In the genomic region with DNA sequence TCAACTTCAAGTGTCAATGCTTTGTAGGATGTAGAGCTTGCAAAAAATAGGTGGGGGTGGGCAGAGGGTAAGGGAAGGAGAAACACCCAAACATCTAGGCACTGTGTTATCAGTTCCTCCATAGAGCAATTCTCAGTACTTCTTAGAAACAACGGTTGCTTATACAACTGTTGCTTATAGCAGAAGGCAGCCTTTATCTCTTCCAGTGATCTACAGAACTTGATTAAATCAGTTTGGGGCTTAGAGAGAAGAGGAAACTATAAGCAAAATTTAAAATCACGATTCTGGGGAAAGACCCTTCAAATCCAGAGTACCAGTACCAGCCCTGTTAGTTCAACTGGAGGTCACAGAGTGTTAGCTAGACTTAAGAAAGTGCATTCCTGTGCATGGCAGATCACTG, we compare ENCODE assay signal across 16 mouse cellular contexts. TPM values are rescaled to one million over a fixed set of nuclear protein-coding genes. Genes with fewer than 3 reads are reported as not detected.
DNase-seq lines count a peak whose midpoint lies in the region; ATAC-seq and TF ChIP-seq lines count a peak whose summit lies in the region.
"Had no signal": no experiment of that assay in that cellular context is flagged by ENCODE, and none has a peak within 500 bp of the region (broad histone marks: within the 10 kb centered on the region; RNA-seq: fewer than 3 reads in every experiment).

No protein-coding gene starts in this region.

- dilution Hi-C loops in CH12.LX (cut with MboI; ENCODE audit: extremely low pct_ligation_motif_present, extremely low pct_unique_long_range_greater_than_20kb, low sequenced_read_pairs): no loop called here

- no peaks in the 10 kb centered on the region for H3K36me3 ChIP-seq in hindbrain, embryonic 13.5 days
- H3K36me3 ChIP-seq in hindbrain, embryonic 16.5 days (ENCODE audit: control insufficient read depth, insufficient read depth, low read length): no peaks in the 10 kb centered on the region
- H3K36me3 ChIP-seq in liver, embryonic 11.5 days (ENCODE audit: control insufficient read depth, insufficient read depth, low read length): no peaks in the 10 kb centered on the region
- H3K36me3 ChIP-seq in liver, embryonic 12.5 days: no peaks in the 10 kb centered on the region
- no peaks in the 10 kb centered on the region for H3K36me3 ChIP-seq in CH12.LX (replicated peaks in 1 of 2; ENCODE audit: control insufficient read depth in 1 of 2, insufficient read depth in 1 of 2, low read length in 1 of 2)

- peaks cover 29% of the 10 kb centered on the region for H3K79me2 ChIP-seq in CH12.LX (replicated peaks; ENCODE audit: control insufficient read depth, extremely low read depth, insufficient read depth, poor library complexity, severe bottlenecking)

- no peak for TF ChIP-seq CTCF in CH12.LX (conservative IDR thresholded peaks at IDR 0.05 in 1 of 2, IDR thresholded peaks at IDR 0.05 in 1 of 2; ENCODE audit: low read depth in 2 of 2, low read length in 2 of 2)

- H3K4me2 ChIP-seq in hindbrain, embryonic 13.5 days: peak overlapping the region; percentile 62; the same call in 1 of the 2 replicates
- H3K4me2 ChIP-seq in hindbrain, embryonic 16.5 days (ENCODE audit: low read length): no peak overlapping the region
- H3K4me2 ChIP-seq in liver, embryonic 11.5 days: peak overlapping the region; percentile 99; the same call in 1 of the 2 replicates
- H3K4me2 ChIP-seq in liver, embryonic 12.5 days: no peak overlapping the region
- H3K4me2 ChIP-seq in CH12.LX (ENCODE audit: insufficient read depth, low read depth, poor library complexity, severe bottlenecking): 0 out of 2 replicates have a peak overlapping the region, but pooled peaks have one; percentile 57

- H3K27ac ChIP-seq in hindbrain, embryonic 13.5 days: no peak overlapping the region
- no peak overlapping the region for H3K27ac ChIP-seq in hindbrain, embryonic 16.5 days (ENCODE audit: low read depth, low read length)
- H3K27ac ChIP-seq in liver, embryonic 11.5 days (ENCODE audit: low read depth, low read length): no peak overlapping the region
- H3K27ac ChIP-seq in liver, embryonic 12.5 days: no peak overlapping the region
- H3K27ac ChIP-seq in CH12.LX (ENCODE audit: insufficient read depth, low read depth): no peak overlapping the region

- H3K9ac ChIP-seq in hindbrain, embryonic 13.5 days: no peak overlapping the region
- H3K9ac ChIP-seq in hindbrain, embryonic 16.5 days (ENCODE audit: low read depth, low read length): no peak overlapping the region
- H3K9ac ChIP-seq in liver, embryonic 11.5 days (ENCODE audit: low read depth, low read length): no peak overlapping the region
- no peak overlapping the region for H3K9ac ChIP-seq in liver, embryonic 12.5 days
- H3K9ac ChIP-seq in CH12.LX (ENCODE audit: insufficient read depth, low read depth): no peak overlapping the region

- no peaks in the 10 kb centered on the region for H3K27me3 ChIP-seq in hindbrain, embryonic 13.5 days
- no peaks in the 10 kb centered on the region for H3K27me3 ChIP-seq in hindbrain, embryonic 16.5 days (replicated peaks; ENCODE audit: control insufficient read depth, insufficient read depth, low read length)
- H3K27me3 ChIP-seq in liver, embryonic 11.5 days (replicated peaks; ENCODE audit: control insufficient read depth, insufficient read depth, low read length): no peaks in the 10 kb centered on the region
- H3K27me3 ChIP-seq in liver, embryonic 12.5 days (replicated peaks): peaks cover 16% of the 10 kb centered on the region; the same call in 1 of the 2 replicates
- no peaks in the 10 kb centered on the region for H3K27me3 ChIP-seq in CH12.LX (replicated peaks)

- ATAC-seq in hindbrain, embryonic 13.5 days (ENCODE audit: low FRiP score): no peak
- ATAC-seq in hindbrain, embryonic 16.5 days: no peak
- ATAC-seq in liver, embryonic 11.5 days (replicated peaks; ENCODE audit: low FRiP score): no peak
- ATAC-seq in liver, embryonic 12.5 days: no peak

- no peak for TF ChIP-seq EP300 in CH12.LX (IDR thresholded peaks at IDR 0.05; ENCODE audit: low read length)

- no peak for DNase-seq in liver, embryonic 11.5 days (ENCODE audit: low spot score)
- no peak for DNase-seq in CH12.LX (ENCODE audit: extremely low read depth)
- DNase-seq in naive thymus-derived CD4-positive, alpha-beta T cell, adult 2 months (ENCODE audit: low read depth): peak; percentile 46
- DNase-seq in cerebellum, postnatal 10 days: no peak
- DNase-seq: adrenal gland, adult 8-10 months; cerebellum, adult 11-12 months; cerebellum, postnatal 36 days; gastrocnemius, postnatal 14 days; heart, adult 2 months; heart, postnatal 14 days; kidney, postnatal 36 days; lung, adult 18-20 months; lung, postnatal 36 days had no signal

- TF ChIP-seq POLR2A in CH12.LX (IDR thresholded peaks at IDR 0.05; ENCODE audit: low read depth, low read length): no peak

- no peak overlapping the region for H3K4me3 ChIP-seq in hindbrain, embryonic 13.5 days
- no peak overlapping the region for H3K4me3 ChIP-seq in hindbrain, embryonic 16.5 days (ENCODE audit: low read length)
- no peak overlapping the region for H3K4me3 ChIP-seq in liver, embryonic 11.5 days (ENCODE audit: low read depth, low read length)
- H3K4me3 ChIP-seq in liver, embryonic 12.5 days: no peak overlapping the region
- no peak overlapping the region for H3K4me3 ChIP-seq in CH12.LX (replicated peaks in 1 of 3; ENCODE audit: low read depth in 2 of 3, low read length in 2 of 3, poor library complexity in 1 of 3)

- in situ Hi-C loops in CH12.LX (cut with MboI; ENCODE audit: low pct_ligation_motif_present, low pct_unique_long_range_greater_than_20kb, low sequenced_read_pairs): no loop called here

- 75% methylated on average over 2 of the region's 2 CpGs for WGBS in hindbrain, embryonic 13.5 days
- 70% methylated on average over 2 of the region's 2 CpGs for WGBS in hindbrain, embryonic 16.5 days
- 31% methylated on average over 2 of the region's 2 CpGs for WGBS in liver, embryonic 11.5 days
- 20% methylated on average over 2 of the region's 2 CpGs for WGBS in liver, embryonic 12.5 days (ENCODE audit: insufficient replicate concordance)

- no peak for TF ChIP-seq RAD21 in CH12.LX (IDR thresholded peaks at IDR 0.05; ENCODE audit: low read depth, low read length)

- peaks cover 39% of the 10 kb centered on the region for H3K4me1 ChIP-seq in hindbrain, embryonic 13.5 days (replicated peaks)
- H3K4me1 ChIP-seq in hindbrain, embryonic 16.5 days (ENCODE audit: control insufficient read depth, insufficient read depth, low read depth, low read length): peaks cover 24% of the 10 kb centered on the region
- peaks cover 40% of the 10 kb centered on the region for H3K4me1 ChIP-seq in liver, embryonic 11.5 days (replicated peaks; ENCODE audit: control insufficient read depth, insufficient read depth, low read length)
- peaks cover 44% of the 10 kb centered on the region for H3K4me1 ChIP-seq in liver, embryonic 12.5 days
- peaks cover 5 to 35% of the 10 kb centered on the region in 2 experiments; a peak in 2 of 4 replicates for H3K4me1 ChIP-seq in CH12.LX (ENCODE audit: control insufficient read depth in 1 of 2, insufficient read depth in 2 of 2)

- H3K9me3 ChIP-seq in hindbrain, embryonic 13.5 days: no peaks in the 10 kb centered on the region
- H3K9me3 ChIP-seq in hindbrain, embryonic 16.5 days (ENCODE audit: control insufficient read depth, low read length): no peaks in the 10 kb centered on the region
- no peaks in the 10 kb centered on the region for H3K9me3 ChIP-seq in liver, embryonic 11.5 days (ENCODE audit: control insufficient read depth, low read length)
- no peaks in the 10 kb centered on the region for H3K9me3 ChIP-seq in liver, embryonic 12.5 days (replicated peaks)
- no peaks in the 10 kb centered on the region for H3K9me3 ChIP-seq in CH12.LX (replicated peaks; ENCODE audit: low read length)

TF ChIP-seq in CH12.LX, 34 proteins besides CTCF, POLR2A, EP300 and RAD21:
- TF ChIP-seq MAFK (IDR thresholded peaks at IDR 0.05; ENCODE audit: insufficient replicate concordance, low read length) (no peak), ZNF384 (IDR thresholded peaks at IDR 0.05; ENCODE audit: low read depth, low read length) (no peak), GABPA (IDR thresholded peaks at IDR 0.05; ENCODE audit: insufficient replicate concordance, low read depth, low read length) (no peak), USF1 (IDR thresholded peaks at IDR 0.05; ENCODE audit: low read depth, low read length) (no peak), MEF2A (IDR thresholded peaks at IDR 0.05; ENCODE audit: borderline replicate concordance, low read depth, low read length) (no peak), PAX5 (IDR thresholded peaks at IDR 0.05; ENCODE audit: low read length) (no peak), MAZ (IDR thresholded peaks at IDR 0.05; ENCODE audit: low read depth, low read length) (no peak), UBTF (IDR thresholded peaks at IDR 0.05; ENCODE audit: low read depth, low read length) (no peak), TBP (conservative IDR thresholded peaks at IDR 0.05; ENCODE audit: low read depth, low read length) (no peak), MYC (IDR thresholded peaks at IDR 0.05; ENCODE audit: low read depth, low read length) (no peak), SMC3 (IDR thresholded peaks at IDR 0.05; ENCODE audit: low read depth, low read length) (no peak), IRF4 (IDR thresholded peaks at IDR 0.05; ENCODE audit: low read depth, low read length) (no peak), E2F4 (IDR thresholded peaks at IDR 0.05; ENCODE audit: insufficient replicate concordance, low read depth, low read length) (no peak), USF2 (conservative IDR thresholded peaks at IDR 0.05; ENCODE audit: low read depth, low read length) (no peak), NELFE (IDR thresholded peaks at IDR 0.05; ENCODE audit: low read depth, low read length) (no peak), HCFC1 (IDR thresholded peaks at IDR 0.05; ENCODE audit: low read depth, low read length) (no peak), CHD1 (IDR thresholded peaks at IDR 0.05; ENCODE audit: low read depth, low read length) (no peak)

RNA-seq across cellular contexts. Expression of a gene that starts 1.2 kb away (rescaled TPM):
- polyA plus RNA-seq in hindbrain, embryonic 13.5 days (2015; fragmentation: Nextera tagmentation; extraction: Ambion mirVana): 44.2 and 50.4 TPM in 2 replicates
- polyA plus RNA-seq in hindbrain, embryonic 16.5 days (2015; fragmentation: Nextera tagmentation; extraction: Ambion mirVana): 67.5 and 74.9 TPM in 2 replicates
- 127 and 136 TPM in 2 replicates for polyA plus RNA-seq in liver, embryonic 11.5 days (2014; fragmentation: Nextera tagmentation; extraction: Ambion mirVana)
- 54.1 and 55.2 TPM in 2 replicates for polyA plus RNA-seq in liver, embryonic 12.5 days (2016; fragmentation: Nextera tagmentation; extraction: Ambion mirVana)
- total RNA-seq in CH12.LX (2012; rRNA removed) (219 and 243 TPM in 2 replicates), CH12.LX (2014; rRNA removed) (206 and 215 TPM in 2 replicates)
- polyA plus RNA-seq in CH12.LX (2012; ENCODE audit: insufficient read length, low read depth): 263 and 337 TPM in 2 replicates

Comparison
In these comparisons a context has a peak if more than half of its experiments do, and no peak if none do; other contexts are left out.
1. H3K4me2 ChIP-seq: peak in hindbrain, embryonic 13.5 days (single experiment), liver, embryonic 11.5 days (single experiment) and CH12.LX (single experiment); none in hindbrain, embryonic 16.5 days (single experiment) and liver, embryonic 12.5 days (single experiment).